Mouse (Mus musculus) testis, adult 2 months (tissue): ENCODE data around the gene B9d2. TPM values are rescaled to one million over a fixed set of nuclear protein-coding genes. Genes with fewer than 3 reads are reported as not detected.

ENCODE experiments used
- H3K27ac ChIP-seq: fragments of 200-500 bp; 2 replicates; pipeline ENCODE4 v1.5.1; 2012; ENCODE audit warnings: low read depth, low read length; ENCODE audit not compliant: control insufficient read depth, insufficient read depth
- H3K27me3 ChIP-seq: fragments of 200-500 bp; 2 replicates; pipeline ENCODE4 v1.6.1; 2012; ENCODE audit warnings: mild to moderate bottlenecking, low read length, moderate library complexity; ENCODE audit not compliant: control insufficient read depth, insufficient read depth
- H3K36me3 ChIP-seq: fragments of 200-500 bp; 2 replicates; pipeline ENCODE4 v1.6.1; 2012; ENCODE audit warnings: mild to moderate bottlenecking, low read length; ENCODE audit not compliant: control insufficient read depth, insufficient read depth
- H3K4me1 ChIP-seq: fragments of 200-500 bp; 2 replicates; pipeline ENCODE4 v1.6.1; 2012; ENCODE audit warnings: low read length; ENCODE audit not compliant: control insufficient read depth, insufficient read depth
- H3K4me3 ChIP-seq: fragments of 200-500 bp; 2 replicates; pipeline ENCODE4 v1.5.1; 2012; ENCODE audit warnings: low read depth, mild to moderate bottlenecking, low read length, moderate library complexity, mixed read lengths; ENCODE audit not compliant: control insufficient read depth
- CTCF ChIP-seq: fragments of 200-500 bp; IDR thresholded peaks from 2 replicates; pipeline ENCODE4 v1.5.1; 2012; ENCODE audit warnings: low read depth, mild to moderate bottlenecking, inconsistent platforms, low read length, moderate library complexity; ENCODE audit not compliant: control insufficient read depth, insufficient read depth, insufficient replicate concordance
- POLR2A ChIP-seq: fragments of 200-500 bp; IDR thresholded peaks from 2 replicates; pipeline ENCODE4 v1.6.1; 2012; ENCODE audit warnings: low read depth, mild to moderate bottlenecking, inconsistent platforms, low read length, moderate library complexity; ENCODE audit not compliant: control insufficient read depth
- polyA plus RNA-seq: library from polyadenylated mRNA; depleted of rRNA; stranded (reverse); fragments of >200 nt; gene quantifications from 2 replicates; pipeline ENCODE4 v1.2.3, GENCODE M21; 2012

B9d2 gene
- polyA plus RNA-seq, 1 experiment, result 18.6 TPM

DNA sequence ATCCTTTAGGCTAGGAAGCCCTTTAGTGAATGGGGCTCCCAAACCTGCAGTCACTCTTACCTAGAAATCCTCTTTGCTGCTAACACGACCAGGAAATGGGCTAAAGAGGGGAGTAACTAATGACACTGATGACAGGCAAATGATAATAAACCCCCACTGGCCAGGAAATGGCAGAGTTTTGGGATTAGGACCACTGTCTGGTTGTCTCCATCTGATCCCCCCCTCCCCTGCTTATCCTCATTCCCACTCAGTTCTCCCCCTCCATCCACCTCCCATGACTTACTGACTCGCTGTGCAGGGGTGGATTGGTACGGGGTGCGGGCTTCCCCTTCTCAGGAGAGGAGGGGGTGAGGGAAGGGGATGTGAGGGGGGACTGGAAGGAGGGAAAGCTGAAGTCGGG, 9.5 kb downstream of the B9d2 start:
- Histone ChIP-seq H3K36me3 (no peaks in the 10 kb centered on the region), H3K27me3 (no peaks in the 10 kb centered on the region), H3K4me3 (no peak overlapping the region), H3K27ac (no peak overlapping the region), H3K4me1 (peaks cover 26% of the 10 kb centered on the region)
- TF ChIP-seq CTCF (no peak), POLR2A (no peak)

GRCm38 (mm10) chr7:25694104-25694503, 13.5 kb downstream of the B9d2 start:
- no peak for TF ChIP-seq CTCF
- TF ChIP-seq POLR2A, result no peak
- H3K4me3 ChIP-seq, result no peak overlapping the region
- H3K4me1 ChIP-seq, result peaks cover 9% of the 10 kb centered on the region
- no peaks in the 10 kb centered on the region for H3K36me3 ChIP-seq
- no peak overlapping the region for H3K27ac ChIP-seq
- H3K27me3 ChIP-seq, result no peaks in the 10 kb centered on the region

GRCm38 (mm10) chr7:25699851-25700250, 19.3 kb downstream of the B9d2 start:
- H3K4me1 ChIP-seq, result peaks cover 6% of the 10 kb centered on the region
- H3K36me3 ChIP-seq, result no peaks in the 10 kb centered on the region
- H3K4me3 ChIP-seq, result no peak overlapping the region
- TF ChIP-seq POLR2A, result no peak
- TF ChIP-seq CTCF, result no peak
- no peaks in the 10 kb centered on the region for H3K27me3 ChIP-seq
- H3K27ac ChIP-seq, result no peak overlapping the region

- H3K27ac ChIP-seq, result no peak overlapping the region
- no peaks in the 10 kb centered on the region for H3K27me3 ChIP-seq
- H3K36me3 ChIP-seq, result no peaks in the 10 kb centered on the region
- no peak overlapping the region for H3K4me3 ChIP-seq
- no peak for TF ChIP-seq POLR2A
- peak; percentile 87; the same call in 1 of the 2 replicates for TF ChIP-seq CTCF
- H3K4me1 ChIP-seq, result peaks cover 11% of the 10 kb centered on the region
Measured at GRCm38 (mm10) chr7:25700732-25701131, 20.2 kb downstream of the B9d2 start.

DNA sequence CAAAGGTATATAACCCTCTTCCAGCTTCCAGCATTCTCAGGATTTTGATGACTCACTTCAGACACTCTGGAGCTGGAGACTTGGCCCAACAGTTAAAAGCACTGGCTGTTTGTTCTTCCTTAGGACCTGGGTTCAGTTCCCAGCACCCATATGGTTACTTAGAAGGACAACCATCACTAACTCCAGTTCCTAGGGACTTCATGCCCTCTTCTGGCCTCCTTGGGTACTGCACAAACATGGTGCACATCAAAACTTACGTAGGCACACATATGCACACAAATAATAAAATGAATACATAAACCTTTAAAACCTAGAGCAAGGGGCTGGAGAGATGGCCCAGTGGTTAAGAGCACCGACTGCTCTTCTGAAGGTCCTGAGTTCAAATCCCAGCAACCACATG, 21.8 kb downstream of the B9d2 start:
- Histone ChIP-seq H3K36me3 (no peaks in the 10 kb centered on the region), H3K4me1 (peaks cover 14% of the 10 kb centered on the region), H3K27ac (no peak overlapping the region), H3K4me3 (no peak overlapping the region), H3K27me3 (no peaks in the 10 kb centered on the region)
- TF ChIP-seq CTCF (no peak), POLR2A (no peak)

DNA sequence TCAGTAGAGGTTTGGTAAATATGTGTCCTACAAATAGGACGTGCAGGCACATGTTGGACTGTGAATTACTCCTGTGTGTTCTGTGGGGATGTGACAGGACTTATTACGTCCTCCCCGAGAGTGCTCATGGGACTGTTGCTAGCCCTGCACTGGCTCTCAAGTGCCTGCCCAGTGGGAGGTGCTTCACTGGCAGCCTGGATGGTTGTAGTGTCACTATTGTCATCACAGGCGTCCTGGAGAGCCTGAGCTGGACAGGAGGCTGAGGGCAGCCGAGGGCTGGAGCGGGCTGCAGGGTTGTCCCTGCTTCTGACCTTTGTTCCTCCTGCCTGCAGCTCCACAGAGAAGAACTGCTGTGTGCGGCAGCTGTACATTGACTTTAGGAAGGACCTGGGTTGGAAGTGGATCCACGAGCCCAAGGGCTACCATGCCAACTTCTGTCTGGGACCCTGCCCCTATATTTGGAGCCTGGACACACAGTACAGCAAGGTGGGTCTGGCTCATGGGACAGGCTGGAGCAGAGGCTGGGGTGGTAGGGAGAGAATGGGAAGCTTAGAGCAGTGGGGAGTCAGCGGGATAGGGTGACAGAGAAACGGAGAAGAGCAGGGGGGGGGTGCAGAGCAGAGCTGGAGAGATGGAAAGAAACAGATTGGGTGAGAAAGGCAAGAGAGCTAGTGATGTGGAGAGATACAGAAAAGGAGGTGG, 23.4 kb downstream of the B9d2 start:
- Histone ChIP-seq H3K4me3 (no peak overlapping the region), H3K27me3 (no peaks in the 10 kb centered on the region), H3K27ac (no peak overlapping the region), H3K4me1 (peaks cover 19% of the 10 kb centered on the region), H3K36me3 (no peaks in the 10 kb centered on the region)
- TF ChIP-seq CTCF (no peak), POLR2A (no peak)

DNA sequence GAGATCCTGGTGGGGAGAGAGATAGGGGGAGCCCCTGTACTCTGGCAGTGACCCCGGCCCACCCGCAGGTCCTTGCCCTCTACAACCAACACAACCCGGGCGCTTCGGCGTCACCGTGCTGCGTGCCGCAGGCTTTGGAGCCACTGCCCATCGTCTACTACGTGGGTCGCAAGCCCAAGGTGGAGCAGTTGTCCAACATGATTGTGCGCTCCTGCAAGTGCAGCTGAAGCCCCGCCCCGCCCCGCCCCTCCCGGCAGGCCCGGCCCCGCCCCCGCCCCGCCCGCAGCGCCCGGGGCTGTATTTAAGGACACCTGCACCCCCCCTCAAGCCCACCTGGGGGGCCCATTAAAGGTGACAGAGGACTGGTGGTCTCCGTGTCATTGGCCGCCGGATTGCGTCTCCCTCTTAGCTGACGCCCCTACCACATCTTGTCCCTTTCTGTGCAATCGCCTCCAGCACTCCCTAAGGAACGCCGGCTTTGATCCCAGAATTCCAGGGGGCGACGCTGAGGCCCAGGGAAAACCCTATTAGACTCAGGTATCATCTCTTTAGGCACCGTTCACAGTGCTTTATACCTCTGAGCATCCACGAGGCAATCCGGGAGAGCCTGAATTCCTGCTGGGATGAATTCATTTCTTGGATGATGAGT, 24.3 kb downstream of the B9d2 start:
- no peak overlapping the region for H3K27ac ChIP-seq
- no peak for TF ChIP-seq CTCF
- TF ChIP-seq POLR2A, result no peak
- no peaks in the 10 kb centered on the region for H3K36me3 ChIP-seq
- no peaks in the 10 kb centered on the region for H3K27me3 ChIP-seq
- H3K4me1 ChIP-seq, result peaks cover 21% of the 10 kb centered on the region
- no peak overlapping the region; the same call in 1 of the 2 replicates for H3K4me3 ChIP-seq
